Mouse (Mus musculus): ENCODE results near the gene Trmt1l. TPM values are rescaled to one million over a fixed set of nuclear protein-coding genes. Genes with fewer than 3 reads are reported as not detected.
A peak's percentile ranks its signal among the peaks of the same experiment; 100 is the strongest.

Trmt1l gene
- total RNA-seq (2012; rRNA removed): 13.3 and 15.4 TPM in 2 replicates
- polyA plus RNA-seq (2012; ENCODE audit: insufficient read depth in 1 of 2, insufficient read length in 2 of 2, low read depth in 1 of 2, low replicate concordance in 2 of 2, missing spikeins in 1 of 2): 10 to 100 TPM in 1 of 2 experiments, not detected in 1; 18.2 TPM

DNA sequence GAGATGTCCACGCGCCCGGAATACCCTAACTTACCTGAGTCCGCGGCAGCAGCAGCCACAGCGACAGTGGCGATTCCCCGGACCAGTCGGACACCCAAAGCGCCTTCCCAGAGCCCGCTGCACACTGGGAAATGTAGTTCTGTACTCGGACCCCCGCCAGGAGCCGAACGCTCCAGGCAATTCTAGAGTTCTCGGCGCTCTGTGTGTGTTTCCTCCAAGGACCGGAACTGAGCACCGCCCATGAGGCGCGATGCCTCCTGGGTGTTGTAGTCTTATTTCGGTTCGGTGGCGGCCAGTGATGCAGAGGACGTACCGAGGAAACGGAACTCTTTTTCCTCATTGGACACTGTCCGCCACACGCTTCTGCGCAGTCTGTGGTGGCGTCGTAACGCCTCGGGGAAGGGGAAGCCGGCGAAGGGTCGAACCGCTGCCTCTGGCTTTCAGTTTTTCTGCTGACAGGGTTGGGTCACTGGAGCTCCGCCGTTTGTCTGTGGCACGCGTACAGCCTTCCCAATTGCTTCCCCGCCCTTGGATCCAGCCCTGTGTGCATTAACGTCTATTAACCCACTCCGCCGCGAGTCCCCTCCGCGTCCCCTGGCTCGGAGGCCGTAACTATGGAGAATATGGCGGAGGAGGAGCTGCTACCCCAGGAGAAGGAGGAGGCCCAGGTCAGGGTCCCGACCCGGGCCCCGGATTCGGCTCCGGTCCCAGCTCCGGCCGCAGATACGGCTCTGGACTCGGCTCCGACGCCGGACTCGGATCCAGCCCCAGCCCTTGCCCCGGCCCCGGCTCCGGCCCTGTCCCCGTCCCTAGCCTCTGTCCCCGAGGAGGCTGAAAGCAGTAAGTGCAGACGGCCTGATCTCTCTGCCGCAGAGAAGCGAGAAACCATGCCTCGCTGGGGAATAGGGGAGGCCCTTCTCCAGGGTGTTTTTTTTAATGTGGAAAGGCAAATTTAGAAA is at the start of gene Trmt1l, which contains the start of gene Swt1:
Gene Trmt1l, plus strand, starts transcription at position 280 of the 959 bp plus-strand sequence.
Gene Swt1, minus strand, starts transcription at position 193 of the 959 bp plus-strand sequence.
- H3K4me1 ChIP-seq (ENCODE audit: control insufficient read depth in 1 of 2, insufficient read depth in 2 of 2, low read length in 2 of 2): peaks cover 5 to 12% of the 10 kb centered on the region in 2 experiments
- H3K9ac ChIP-seq (ENCODE audit: control insufficient read depth, low read depth, low read length, poor library complexity, severe bottlenecking): peak within 1 kb of the TSS; percentile 96
- peak; percentile 99 for DNase-seq (ENCODE audit: low read depth, low spot score)
- H3K4me3 ChIP-seq (ENCODE audit: control insufficient read depth in 1 of 2, insufficient read depth in 1 of 2, low read depth in 2 of 2, low read length in 2 of 2): peak within 1 kb of the TSS; percentile 96 to 99
- peaks cover 29% of the 10 kb centered on the region for H3K79me2 ChIP-seq (ENCODE audit: control insufficient read depth, insufficient read depth, low read length, poor library complexity)
- no peaks in the 10 kb centered on the region for H3K27me3 ChIP-seq (ENCODE audit: control insufficient read depth in 1 of 2, insufficient read depth in 2 of 2, low read length in 2 of 2)
- peaks cover 0 to 11% of the 10 kb centered on the region in 2 experiments; a peak in 2 of 4 replicates for H3K36me3 ChIP-seq (ENCODE audit: control insufficient read depth in 1 of 2, insufficient read depth in 2 of 2, low read length in 2 of 2)
- H3K9me3 ChIP-seq (replicated peaks; ENCODE audit: insufficient read depth, low read length): no peaks in the 10 kb centered on the region
- H3K27ac ChIP-seq (ENCODE audit: control insufficient read depth, low read depth, low read length): peak within 1 kb of the TSS; percentile 90
- TF ChIP-seq NELFE (IDR thresholded peaks at IDR 0.05; ENCODE audit: low read depth, low read length) (peak; percentile 98), USF2 (IDR thresholded peaks at IDR 0.05; ENCODE audit: borderline replicate concordance in 1 of 2, insufficient read depth in 1 of 2, low read depth in 1 of 2, low read length in 2 of 2) (no peak), KAT2A (conservative IDR thresholded peaks at IDR 0.05; ENCODE audit: low read depth, low read length) (peak; percentile 95), ZC3H11A (IDR thresholded peaks at IDR 0.05; ENCODE audit: low read depth, low read length) (no peak), USF1 (IDR thresholded peaks at IDR 0.05; ENCODE audit: low read depth, low read length) (peak; percentile 46; the same call in 1 of the 2 replicates), JUND (IDR thresholded peaks at IDR 0.05; ENCODE audit: low read depth, low read length) (no peak), RAD21 (IDR thresholded peaks at IDR 0.05; ENCODE audit: low read depth, low read length) (no peak), ETS1 (IDR thresholded peaks at IDR 0.05; ENCODE audit: low read depth, low read length) (peak; percentile 19; the same call in 1 of the 2 replicates), TBP (IDR thresholded peaks at IDR 0.05; ENCODE audit: low read depth, low read length) (peak; percentile 80), POLR2AphosphoS2 (IDR thresholded peaks at IDR 0.05; ENCODE audit: low read length) (peak; percentile 95), MXI1 (IDR thresholded peaks at IDR 0.05; ENCODE audit: low read depth, low read length) (peak; percentile 65), SMC3 (IDR thresholded peaks at IDR 0.05; ENCODE audit: low read depth, low read length) (no peak), SIN3A (IDR thresholded peaks at IDR 0.05; ENCODE audit: low read length) (peak; percentile 86), MAZ (IDR thresholded peaks at IDR 0.05; ENCODE audit: low read depth, low read length) (peak; percentile 93), MAX (IDR thresholded peaks at IDR 0.05; ENCODE audit: low read length) (peak; percentile 67), POLR2AphosphoS5 (IDR thresholded peaks at IDR 0.05; ENCODE audit: borderline replicate concordance, low read depth, low read length) (peak; percentile 32; the same call in 1 of the 2 replicates), CTCF (IDR thresholded peaks at IDR 0.05 in 2 of 3, conservative IDR thresholded peaks at IDR 0.05 in 1 of 3; ENCODE audit: control insufficient read depth in 1 of 3, insufficient read depth in 1 of 3, low read depth in 2 of 3, low read length in 3 of 3, poor library complexity in 1 of 3, severe bottlenecking in 1 of 3) (0 out of 6 replicates have a peak, but pooled peaks of 1 of the 3 experiments have one; percentile 3), ELF1 (IDR thresholded peaks at IDR 0.05; ENCODE audit: low read depth, low read length) (peak; percentile 92), POLR2A (IDR thresholded peaks at IDR 0.05; ENCODE audit: control insufficient read depth in 1 of 2, insufficient read depth in 1 of 2, low read depth in 1 of 2, low read length in 2 of 2, poor library complexity in 1 of 2) (peak; percentile 77 to 98), TCF12 (IDR thresholded peaks at IDR 0.05; ENCODE audit: low read depth, low read length) (peak; percentile 66), HCFC1 (IDR thresholded peaks at IDR 0.05; ENCODE audit: low read depth, low read length) (peak; percentile 100), MYC (IDR thresholded peaks at IDR 0.05; ENCODE audit: low read depth, low read length) (peak; percentile 66; the same call in 1 of the 2 replicates), ZNF384 (IDR thresholded peaks at IDR 0.05; ENCODE audit: low read depth, low read length) (no peak; the same call in 1 of the 2 replicates), NRF1 (IDR thresholded peaks at IDR 0.05; ENCODE audit: insufficient read depth, low read depth, low read length, poor library complexity, severe bottlenecking) (peak; percentile 76), BHLHE40 (IDR thresholded peaks at IDR 0.05; ENCODE audit: borderline replicate concordance, low read depth, low read length) (no peak), ZMIZ1 (IDR thresholded peaks at IDR 0.05; ENCODE audit: low read depth, low read length) (peak; percentile 54; the same call in 1 of the 2 replicates), CHD1 (IDR thresholded peaks at IDR 0.05; ENCODE audit: low read depth, low read length) (peak; percentile 10; the same call in 1 of the 2 replicates), UBTF (IDR thresholded peaks at IDR 0.05; ENCODE audit: borderline replicate concordance, insufficient read depth, low read depth, low read length) (0 out of 2 replicates have a peak, but pooled peaks have one; percentile 53)

Data from MEL (cell line).